Mouse (Mus musculus) heart, adult 2 months (tissue): ENCODE data around the gene Lif. TPM values are rescaled to one million over a fixed set of nuclear protein-coding genes. Genes with fewer than 3 reads are reported as not detected.

Source experiments
- DNase-seq, 2 experiments: peaks; one replicate each; pipeline ENCODE4 v3.0.0; 2021
- H3K27ac ChIP-seq: fragments of 200-600 bp; 2 replicates; pipeline ENCODE4 v1.8.1; 2022
- H3K27me3 ChIP-seq: fragments of 200-500 bp; 2 replicates; pipeline ENCODE4 v1.6.1; 2012; ENCODE audit warnings: mild to moderate bottlenecking, low read length, inconsistent platforms, mixed read lengths; ENCODE audit not compliant: control insufficient read depth, insufficient read depth
- H3K36me3 ChIP-seq: fragments of 200-500 bp; 2 replicates; pipeline ENCODE4 v1.6.1; 2012; ENCODE audit warnings: low read length, inconsistent platforms; ENCODE audit not compliant: control insufficient read depth, insufficient read depth
- H3K4me1 ChIP-seq: fragments of 200-500 bp; 2 replicates; pipeline ENCODE4 v1.6.1; 2011; ENCODE audit warnings: low read length; ENCODE audit not compliant: control insufficient read depth, insufficient read depth
- H3K4me3 ChIP-seq: fragments of 200-600 bp; 2 replicates; pipeline ENCODE4 v1.8.1; 2022
- H3K79me2 ChIP-seq: fragments of 200-500 bp; replicated peaks from 2 replicates; pipeline ENCODE4 v1.6.1; 2012; ENCODE audit warnings: mild to moderate bottlenecking, inconsistent platforms, low read length, moderate library complexity, mixed read lengths; ENCODE audit not compliant: control insufficient read depth, insufficient read depth
- H3K9ac ChIP-seq: fragments of 200-500 bp; 2 replicates; pipeline ENCODE4 v1.6.1; 2012; ENCODE audit warnings: low read depth, mild to moderate bottlenecking, control low read depth, inconsistent platforms, low read length, mixed read lengths
- CTCF ChIP-seq: fragments of 200-600 bp; IDR thresholded peaks from 2 replicates; pipeline ENCODE4 v1.8.1; 2022; ENCODE audit warnings: antibody characterized with exemption, mild to moderate bottlenecking, moderate library complexity
- EP300 ChIP-seq: fragments of 200-500 bp; IDR thresholded peaks from 2 replicates; pipeline ENCODE4 v1.6.1; 2011; ENCODE audit warnings: low read depth, low read length, control low read depth; ENCODE audit not compliant: insufficient read depth
- POLR2A ChIP-seq: fragments of 200-500 bp; IDR thresholded peaks from 2 replicates; pipeline ENCODE4 v1.6.1; 2011; ENCODE audit warnings: mild to moderate bottlenecking, low read depth, low read length, control low read depth; ENCODE audit not compliant: insufficient read depth
- WGBS: fragments of 180-500 bp; shearing (Covaris S2); methylation state at CpG from one replicate; pipeline ENCODE4 v1.1.7; 2018; 5-methylcytosine and 5-hydroxymethylcytosine counted together
- intact Hi-C: fragments of 180-260 bp; cut with DNase I; formaldehyde crosslinking; loops from one replicate; pipeline ENCODE4 v1.15.1; 2025
- polyA plus RNA-seq: library from polyadenylated mRNA; depleted of rRNA; stranded (reverse); fragments of >200 nt; gene quantifications from 2 replicates; pipeline ENCODE4 v1.2.3, GENCODE M21; 2012
- total RNA-seq, 2 experiments: library from RNA; stranded (reverse); gene quantifications; 2 replicates each; pipeline ENCODE4 v1.2.3; 2021

The Lif gene
- total and polyA plus RNA-seq, 3 experiments = 0.21 to 1.5 (median 0.36) TPM

- 67% methylated on average over 6 of the region's 6 CpGs for WGBS
- Histone ChIP-seq H3K79me2 (no peaks in the 10 kb centered on the region), H3K36me3 (no peaks in the 10 kb centered on the region), H3K4me1 (peaks cover 32% of the 10 kb centered on the region), H3K4me3 (no peak overlapping the region), H3K27ac (peak overlapping the region; percentile 72), H3K9ac (no peak overlapping the region), H3K27me3 (no peaks in the 10 kb centered on the region)
- TF ChIP-seq POLR2A (no peak), EP300 (no peak), CTCF (no peak)
- intact Hi-C loops = no loop called here
- DNase-seq = no peak
Observed at GRCm38 (mm10) chr11:4294047-4294446, 36.7 kb downstream of the Lif start.

- H3K4me3 ChIP-seq = no peak overlapping the region
- no peak overlapping the region; the same call in 1 of the 2 replicates for H3K9ac ChIP-seq
- no peaks in the 10 kb centered on the region for H3K36me3 ChIP-seq
- intact Hi-C loops = no loop called here
- TF ChIP-seq EP300 = no peak
- no peak for TF ChIP-seq CTCF
- TF ChIP-seq POLR2A = peak; percentile 24; the same call in 1 of the 2 replicates
- no peaks in the 10 kb centered on the region for H3K79me2 ChIP-seq
- H3K4me1 ChIP-seq = peaks cover 36% of the 10 kb centered on the region
- no peaks in the 10 kb centered on the region for H3K27me3 ChIP-seq
- peak overlapping the region; percentile 72 for H3K27ac ChIP-seq
- peak; percentile 47 to 76 for DNase-seq
- 13% methylated on average over 14 of the region's 14 CpGs for WGBS
Observed at GRCm38 (mm10) chr11:4294495-4295351, 37.4 kb downstream of the Lif start.

- Histone ChIP-seq H3K27ac (peak overlapping the region; percentile 71), H3K9ac (no peak overlapping the region), H3K79me2 (no peaks in the 10 kb centered on the region), H3K4me1 (peaks cover 40% of the 10 kb centered on the region), H3K27me3 (no peaks in the 10 kb centered on the region), H3K4me3 (no peak overlapping the region), H3K36me3 (no peaks in the 10 kb centered on the region)
- DNase-seq = peak; percentile 43
- intact Hi-C loops = no loop called here
- TF ChIP-seq EP300 = 0 out of 2 replicates have a peak, but pooled peaks have one; percentile 14
- no peak for TF ChIP-seq POLR2A
- WGBS = 40% methylated on average over 10 of the region's 10 CpGs
Observed at GRCm38 (mm10) chr11:4296610-4297275, 39.4 kb downstream of the Lif start.

- H3K27me3 ChIP-seq = no peaks in the 10 kb centered on the region
- DNase-seq = peak in 1 of 2 experiments; percentile 50
- TF ChIP-seq CTCF = no peak
- H3K27ac ChIP-seq = no peak overlapping the region
- WGBS = 57% methylated on average over 3 of the region's 3 CpGs
- no peaks in the 10 kb centered on the region for H3K79me2 ChIP-seq
- no peak overlapping the region for H3K4me3 ChIP-seq
- intact Hi-C loops = no loop called here
- H3K9ac ChIP-seq = no peak overlapping the region
- no peaks in the 10 kb centered on the region for H3K36me3 ChIP-seq
- H3K4me1 ChIP-seq = peaks cover 35% of the 10 kb centered on the region
Observed at GRCm38 (mm10) chr11:4297753-4298152, 40.4 kb downstream of the Lif start.

GRCm38 (mm10) chr11:4298615-4299014 is 41.3 kb downstream of the Lif start:
- WGBS = 33% methylated on average over 7 of the region's 7 CpGs
- Histone ChIP-seq H3K36me3 (no peaks in the 10 kb centered on the region), H3K27me3 (no peaks in the 10 kb centered on the region), H3K79me2 (no peaks in the 10 kb centered on the region), H3K4me1 (peaks cover 35% of the 10 kb centered on the region), H3K4me3 (no peak overlapping the region), H3K27ac (no peak overlapping the region), H3K9ac (no peak overlapping the region)
- TF ChIP-seq POLR2A (no peak), CTCF (no peak), EP300 (no peak)
- intact Hi-C loops = no loop called here
- no peak for DNase-seq

GRCm38 (mm10) chr11:4299191-4299590 is 41.8 kb downstream of the Lif start:
- Histone ChIP-seq H3K27me3 (no peaks in the 10 kb centered on the region), H3K79me2 (no peaks in the 10 kb centered on the region), H3K36me3 (no peaks in the 10 kb centered on the region), H3K4me3 (no peak overlapping the region), H3K27ac (no peak overlapping the region), H3K4me1 (peaks cover 32% of the 10 kb centered on the region), H3K9ac (no peak overlapping the region)
- WGBS = 30% methylated on average over 12 of the region's 12 CpGs
- intact Hi-C loops = no loop called here
- DNase-seq = peak in 1 of 2 experiments; percentile 47
- TF ChIP-seq EP300 (no peak), CTCF (no peak), POLR2A (no peak)
